Mouse (Mus musculus): ENCODE data around the gene Spata17. TPM values are rescaled to one million over a fixed set of nuclear protein-coding genes. Genes with fewer than 3 reads are reported as not detected.
"Not testable (repeated sequence)": the region's sequence is repeated elsewhere in the genome, so short reads cannot be mapped to it uniquely, and the experiment has no call there.

Gene Spata17
- polyA plus RNA-seq, 1 experiment from 2014 or later: 3.9 TPM

DNA sequence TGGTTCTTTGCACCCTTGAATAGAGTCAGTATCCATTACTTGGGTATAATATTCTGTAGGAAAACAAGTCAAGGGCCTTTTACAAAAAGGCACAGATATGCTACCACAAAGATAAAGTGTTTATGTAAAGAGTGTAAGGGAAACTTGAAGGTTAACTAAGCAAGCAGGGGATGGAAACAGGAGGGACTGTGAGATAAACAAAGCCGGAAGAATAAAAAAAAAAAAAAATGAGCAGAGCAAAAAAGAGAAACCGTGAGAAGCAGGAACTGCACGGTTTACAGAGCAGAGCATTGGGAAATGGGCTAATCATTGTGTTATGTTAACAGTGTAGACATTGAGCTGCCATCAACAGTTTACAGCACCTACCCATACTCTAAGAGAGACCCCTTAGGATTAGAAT, 44.9 kb downstream of the Spata17 start:
- WGBS: 72% methylated on average over 3 of the region's 3 CpGs
- Histone ChIP-seq H3K36me3 (no peaks in the 10 kb centered on the region), H3K4me2 (replicated peaks) (no peak overlapping the region), H3K9me3 (replicated peaks) (no peaks in the 10 kb centered on the region), H3K4me3 (replicated peaks) (no peak overlapping the region), H3K4me1 (no peaks in the 10 kb centered on the region), H3K9ac (no peak overlapping the region), H3K27ac (replicated peaks) (no peak overlapping the region), H3K27me3 (no peaks in the 10 kb centered on the region)
- no peak for ATAC-seq (ENCODE audit: insufficient number of reproducible peaks, low FRiP score, low TSS enrichment, low read depth)

DNA sequence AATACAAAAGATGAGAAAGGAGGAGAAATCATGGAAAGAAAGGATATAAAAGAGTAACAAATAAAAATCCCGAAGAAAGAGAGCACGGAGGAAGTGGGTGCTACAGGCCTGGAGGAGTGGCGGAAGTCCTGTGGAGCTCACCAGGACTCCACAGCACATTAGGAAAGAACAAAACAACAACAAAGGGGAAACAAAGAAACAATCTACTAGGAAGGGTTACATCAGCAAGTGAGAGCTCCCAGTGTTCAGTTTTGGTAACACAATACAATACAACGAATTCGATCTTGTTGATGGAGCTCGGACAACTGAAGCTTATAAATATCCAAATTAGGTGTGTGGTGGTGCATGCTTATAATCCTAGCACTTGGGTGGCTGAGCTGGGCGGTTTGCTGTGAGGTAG, 45.6 kb downstream of the Spata17 start:
- no peak overlapping the region for H3K27ac ChIP-seq (replicated peaks)
- H3K4me3 ChIP-seq (replicated peaks): no peak overlapping the region
- no peaks in the 10 kb centered on the region for H3K4me1 ChIP-seq
- no peak overlapping the region for H3K9ac ChIP-seq
- no peak for ATAC-seq (ENCODE audit: insufficient number of reproducible peaks, low FRiP score, low TSS enrichment, low read depth)
- no peaks in the 10 kb centered on the region for H3K9me3 ChIP-seq (replicated peaks)
- no peaks in the 10 kb centered on the region for H3K36me3 ChIP-seq
- no peak overlapping the region for H3K4me2 ChIP-seq (replicated peaks)
- no peaks in the 10 kb centered on the region for H3K27me3 ChIP-seq
- 81% methylated on average over 7 of the region's 7 CpGs for WGBS

- H3K4me1 ChIP-seq: no peaks in the 10 kb centered on the region
- no peak for ATAC-seq (ENCODE audit: insufficient number of reproducible peaks, low FRiP score, low TSS enrichment, low read depth)
- H3K4me2 ChIP-seq (replicated peaks): no peak overlapping the region
- no peak overlapping the region for H3K9ac ChIP-seq
- H3K27ac ChIP-seq (replicated peaks): no peak overlapping the region
- H3K27me3 ChIP-seq: no peaks in the 10 kb centered on the region
- H3K36me3 ChIP-seq: no peaks in the 10 kb centered on the region
- no peak overlapping the region for H3K4me3 ChIP-seq (replicated peaks)
- no peaks in the 10 kb centered on the region for H3K9me3 ChIP-seq (replicated peaks)
Measured at GRCm38 (mm10) chr1:187163571-187163970, 51.7 kb downstream of the Spata17 start.

- no peaks in the 10 kb centered on the region for H3K36me3 ChIP-seq
Measured at GRCm38 (mm10) chr1:187155658-187156057, 59.6 kb downstream of the Spata17 start.

DNA sequence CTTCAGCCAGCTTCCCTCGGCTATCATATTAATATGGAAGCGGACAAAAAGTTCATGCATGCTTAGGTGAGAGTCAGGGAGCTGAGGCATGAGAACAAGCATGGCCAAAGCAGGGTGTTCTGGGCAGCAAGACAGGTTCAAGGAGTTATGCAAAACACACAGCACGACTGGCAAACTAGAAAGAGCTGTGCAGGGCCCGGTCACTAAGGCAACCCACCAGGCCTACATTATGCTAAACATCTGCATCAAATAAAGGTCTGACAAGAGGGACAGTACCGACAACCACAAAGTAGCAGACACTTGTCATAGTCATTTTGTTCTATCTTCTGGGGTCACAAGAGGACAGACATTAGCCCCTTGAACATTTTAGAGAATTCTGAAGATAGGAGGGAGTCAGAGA, 61.6 kb downstream of the Spata17 start:
- Histone ChIP-seq H3K4me3 (replicated peaks) (no peak overlapping the region), H3K9me3 (replicated peaks) (no peaks in the 10 kb centered on the region), H3K4me1 (no peaks in the 10 kb centered on the region), H3K36me3 (no peaks in the 10 kb centered on the region), H3K27ac (replicated peaks) (no peak overlapping the region), H3K4me2 (replicated peaks) (no peak overlapping the region), H3K9ac (no peak overlapping the region), H3K27me3 (no peaks in the 10 kb centered on the region)
- 45% methylated on average over 5 of the region's 5 CpGs for WGBS
- ATAC-seq (ENCODE audit: insufficient number of reproducible peaks, low FRiP score, low TSS enrichment, low read depth): no peak

More at GRCm38 (mm10) chr1:187155658-187156057, 59.6 kb downstream of the Spata17 start:
- H3K9ac ChIP-seq: no peak overlapping the region
- ATAC-seq (ENCODE audit: insufficient number of reproducible peaks, low FRiP score, low TSS enrichment, low read depth): no peak
- no peak overlapping the region for H3K4me3 ChIP-seq (replicated peaks)
- no peak overlapping the region for H3K27ac ChIP-seq (replicated peaks)
- H3K4me2 ChIP-seq (replicated peaks): no peak overlapping the region
- H3K27me3 ChIP-seq: no peaks in the 10 kb centered on the region
- H3K4me1 ChIP-seq: no peaks in the 10 kb centered on the region
- no peaks in the 10 kb centered on the region for H3K9me3 ChIP-seq (replicated peaks)

- Histone ChIP-seq H3K36me3 (no peaks in the 10 kb centered on the region), H3K4me3 (replicated peaks) (no peak overlapping the region), H3K4me2 (replicated peaks) (no peak overlapping the region), H3K9ac (no peak overlapping the region), H3K9me3 (replicated peaks) (no peaks in the 10 kb centered on the region), H3K4me1 (no peaks in the 10 kb centered on the region), H3K27me3 (no peaks in the 10 kb centered on the region), H3K27ac (replicated peaks) (no peak overlapping the region)
- WGBS: 93% methylated on average over 2 of the region's 2 CpGs
- no peak for ATAC-seq (ENCODE audit: insufficient number of reproducible peaks, low FRiP score, low TSS enrichment, low read depth)
Measured at GRCm38 (mm10) chr1:187152571-187152970, 62.7 kb downstream of the Spata17 start.

DNA sequence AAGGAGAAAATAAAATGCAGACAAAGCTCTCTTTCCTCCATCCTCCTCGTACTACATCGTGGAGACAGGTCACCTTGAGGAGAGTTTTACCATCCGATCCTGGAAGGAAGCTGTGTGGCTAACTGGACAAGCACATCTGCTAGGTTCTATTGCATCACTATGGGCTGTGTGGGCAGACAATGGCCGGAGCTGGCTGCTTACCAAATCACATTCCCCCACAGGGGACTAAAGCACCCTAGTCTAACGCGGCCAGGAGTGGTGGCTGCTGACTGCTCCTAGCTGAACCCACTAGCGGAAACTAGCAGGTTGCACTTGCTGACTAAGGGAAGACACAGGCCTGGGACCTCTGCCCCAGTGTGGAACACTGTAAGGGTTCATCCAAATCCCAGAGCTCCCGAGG, 72.3 kb downstream of the Spata17 start:
- no peak overlapping the region for H3K4me3 ChIP-seq (replicated peaks)
- H3K4me2 ChIP-seq (replicated peaks): no peak overlapping the region
- ATAC-seq (ENCODE audit: insufficient number of reproducible peaks, low FRiP score, low TSS enrichment, low read depth): no peak
- no peaks in the 10 kb centered on the region for H3K27me3 ChIP-seq
- H3K27ac ChIP-seq (replicated peaks): no peak overlapping the region
- no peaks in the 10 kb centered on the region for H3K9me3 ChIP-seq (replicated peaks)
- no peaks in the 10 kb centered on the region for H3K36me3 ChIP-seq
- no peaks in the 10 kb centered on the region for H3K4me1 ChIP-seq
- 74% methylated on average over 8 of the region's 8 CpGs for WGBS
- H3K9ac ChIP-seq: no peak overlapping the region

- Histone ChIP-seq H3K27me3 (no peaks in the 10 kb centered on the region; the same call in 1 of the 2 replicates), H3K4me2 (replicated peaks) (no peak overlapping the region), H3K27ac (replicated peaks) (no peak overlapping the region), H3K36me3 (no peaks in the 10 kb centered on the region), H3K4me1 (no peaks in the 10 kb centered on the region), H3K9me3 (replicated peaks) (no peaks in the 10 kb centered on the region), H3K4me3 (replicated peaks) (no peak overlapping the region), H3K9ac (no peak overlapping the region)
- 36% methylated on average over 6 of the region's 6 CpGs for WGBS
- ATAC-seq (ENCODE audit: insufficient number of reproducible peaks, low FRiP score, low TSS enrichment, low read depth): no peak
Measured at GRCm38 (mm10) chr1:187137426-187137825, 77.8 kb downstream of the Spata17 start.

DNA sequence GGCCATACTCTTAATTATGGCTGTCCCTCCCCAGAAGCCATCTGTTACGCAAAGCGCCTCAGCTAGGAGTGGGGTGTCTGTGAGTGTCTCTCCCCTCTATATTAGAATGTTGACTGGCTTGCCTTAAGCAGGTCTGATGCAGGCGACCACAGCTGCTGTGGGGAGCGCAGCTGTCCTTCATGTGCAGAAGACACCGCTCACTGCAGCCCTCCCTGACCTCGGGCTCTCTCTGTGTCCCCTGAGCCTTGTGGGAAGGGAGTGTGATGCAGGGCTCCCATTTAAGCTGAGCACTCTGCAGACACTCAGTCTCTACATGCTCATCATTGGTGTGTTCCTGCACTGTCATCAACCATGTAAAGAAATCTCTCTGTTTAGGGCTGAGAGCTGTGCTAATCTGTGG, 79.4 kb downstream of the Spata17 start:
- H3K36me3 ChIP-seq: no peaks in the 10 kb centered on the region
- no peak overlapping the region for H3K27ac ChIP-seq (replicated peaks)
- H3K4me2 ChIP-seq (replicated peaks): no peak overlapping the region
- H3K27me3 ChIP-seq: no peaks in the 10 kb centered on the region; the same call in 1 of the 2 replicates
- no peak overlapping the region for H3K4me3 ChIP-seq (replicated peaks)
- ATAC-seq (ENCODE audit: insufficient number of reproducible peaks, low FRiP score, low TSS enrichment, low read depth): no peak
- no peaks in the 10 kb centered on the region for H3K4me1 ChIP-seq
- H3K9me3 ChIP-seq (replicated peaks): no peaks in the 10 kb centered on the region
- 76% methylated on average over 6 of the region's 6 CpGs for WGBS
- no peak overlapping the region for H3K9ac ChIP-seq

GRCm38 (mm10) chr1:187133841-187134240, 81.4 kb downstream of the Spata17 start:
- 70% methylated on average over 6 of the region's 6 CpGs for WGBS
- no peak for ATAC-seq (ENCODE audit: insufficient number of reproducible peaks, low FRiP score, low TSS enrichment, low read depth)

GRCm38 (mm10) chr1:187132348-187132747, 82.9 kb downstream of the Spata17 start:
- WGBS: 76% methylated on average over 4 of the region's 4 CpGs
- no peak for ATAC-seq (ENCODE audit: insufficient number of reproducible peaks, low FRiP score, low TSS enrichment, low read depth)
- H3K9me3 ChIP-seq (replicated peaks): no peaks in the 10 kb centered on the region
- no peak overlapping the region for H3K4me3 ChIP-seq (replicated peaks)
- H3K36me3 ChIP-seq: no peaks in the 10 kb centered on the region
- no peaks in the 10 kb centered on the region; the same call in 1 of the 2 replicates for H3K27me3 ChIP-seq
- H3K4me1 ChIP-seq: no peaks in the 10 kb centered on the region
- no peak overlapping the region for H3K4me2 ChIP-seq (replicated peaks)
- H3K27ac ChIP-seq (replicated peaks): no peak overlapping the region
- H3K9ac ChIP-seq: no peak overlapping the region

More at GRCm38 (mm10) chr1:187133841-187134240, 81.4 kb downstream of the Spata17 start:
- Histone ChIP-seq H3K36me3 (no peaks in the 10 kb centered on the region), H3K4me3 (replicated peaks) (no peak overlapping the region), H3K27ac (replicated peaks) (no peak overlapping the region), H3K9me3 (replicated peaks) (no peaks in the 10 kb centered on the region), H3K4me1 (no peaks in the 10 kb centered on the region), H3K27me3 (no peaks in the 10 kb centered on the region; the same call in 1 of the 2 replicates), H3K4me2 (replicated peaks) (no peak overlapping the region), H3K9ac (no peak overlapping the region)

DNA sequence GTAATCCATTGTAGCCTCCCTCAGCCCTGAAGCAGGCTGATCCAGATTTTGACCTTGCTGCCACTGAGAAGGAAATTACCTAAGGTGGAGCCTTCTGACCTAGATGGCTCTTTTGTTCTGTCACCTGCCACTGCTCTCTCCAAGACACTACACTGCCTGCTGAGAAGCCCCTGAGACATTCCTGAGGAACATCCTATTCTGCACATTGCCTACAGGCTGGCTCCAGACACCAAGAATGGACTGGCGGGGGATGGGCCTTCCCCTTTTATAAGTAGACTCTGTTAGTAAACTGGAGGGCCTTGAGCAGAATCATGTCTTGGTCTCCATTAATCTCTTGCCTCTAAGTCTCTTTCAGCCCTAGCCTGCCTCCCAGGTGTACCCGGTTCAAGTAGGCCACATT, 87.7 kb downstream of the Spata17 start:
- not testable (repeated sequence) for H3K27me3 ChIP-seq; H3K4me3 ChIP-seq (replicated peaks); H3K4me2 ChIP-seq (replicated peaks); ATAC-seq (ENCODE audit: insufficient number of reproducible peaks, low FRiP score, low TSS enrichment, low read depth); H3K36me3 ChIP-seq; H3K9ac ChIP-seq; H3K27ac ChIP-seq (replicated peaks); H3K9me3 ChIP-seq (replicated peaks); H3K4me1 ChIP-seq
- WGBS: 77% methylated on average over 2 of the region's 2 CpGs
